17 mouse cellular contexts compared by ENCODE assay signal in genomic region chr19:36242396-36242795, GRCm38 (mm10).
DNase-seq lines count a peak whose midpoint lies in the region; ATAC-seq and TF ChIP-seq lines count a peak whose summit lies in the region.
"Had no signal": no experiment of that assay in that cellular context is flagged by ENCODE, and none has a peak within 500 bp of the region (broad histone marks: within the 10 kb centered on the region; RNA-seq: fewer than 3 reads in every experiment).

No protein-coding gene starts in this region.

- TF ChIP-seq POLR2A in MEL (IDR thresholded peaks at IDR 0.05; ENCODE audit: control insufficient read depth in 1 of 2, insufficient read depth in 1 of 2, low read depth in 1 of 2, low read length in 2 of 2, poor library complexity in 1 of 2): no peak

- no peaks in the 10 kb centered on the region for H3K27me3 ChIP-seq in MEL (ENCODE audit: control insufficient read depth in 1 of 2, insufficient read depth in 2 of 2, low read length in 2 of 2)
- no peaks in the 10 kb centered on the region for H3K27me3 ChIP-seq in hindbrain, embryonic 11.5 days (ENCODE audit: control insufficient read depth, insufficient read depth, low read length)
- no peaks in the 10 kb centered on the region for H3K27me3 ChIP-seq in hindbrain, embryonic 14.5 days (ENCODE audit: control insufficient read depth, insufficient read depth, low read length)
- H3K27me3 ChIP-seq: forebrain, embryonic 12.5 days; limb, embryonic 13.5 days; neural tube, embryonic 13.5 days had no signal

- TF ChIP-seq EP300 in MEL (IDR thresholded peaks at IDR 0.05; ENCODE audit: low read depth in 1 of 2, low read length in 2 of 2): no peak

- no peaks in the 10 kb centered on the region for H3K9me3 ChIP-seq in MEL (replicated peaks; ENCODE audit: insufficient read depth, low read length)
- H3K9me3 ChIP-seq in hindbrain, embryonic 11.5 days (ENCODE audit: control insufficient read depth, low read length): no peaks in the 10 kb centered on the region
- H3K9me3 ChIP-seq in hindbrain, embryonic 14.5 days (ENCODE audit: control insufficient read depth, low read length): no peaks in the 10 kb centered on the region
- H3K9me3 ChIP-seq: forebrain, embryonic 12.5 days; G1E; limb, embryonic 13.5 days; neural tube, embryonic 13.5 days had no signal

- H3K4me1 ChIP-seq in MEL (ENCODE audit: control insufficient read depth in 1 of 2, insufficient read depth in 2 of 2, low read length in 2 of 2): no peaks in the 10 kb centered on the region
- no peaks in the 10 kb centered on the region for H3K4me1 ChIP-seq in hindbrain, embryonic 11.5 days (replicated peaks; ENCODE audit: control insufficient read depth, insufficient read depth, low read length)
- H3K4me1 ChIP-seq in hindbrain, embryonic 14.5 days (replicated peaks; ENCODE audit: control insufficient read depth, insufficient read depth, low read length): no peaks in the 10 kb centered on the region
- H3K4me1 ChIP-seq: forebrain, embryonic 12.5 days; limb, embryonic 13.5 days; neural tube, embryonic 13.5 days had no signal

- H3K4me3 ChIP-seq in MEL (ENCODE audit: control insufficient read depth in 1 of 2, insufficient read depth in 1 of 2, low read depth in 2 of 2, low read length in 2 of 2): no peak overlapping the region
- no peak overlapping the region for H3K4me3 ChIP-seq in hindbrain, embryonic 11.5 days (ENCODE audit: low read depth, low read length)
- no peak overlapping the region for H3K4me3 ChIP-seq in hindbrain, embryonic 14.5 days (replicated peaks; ENCODE audit: low read length)
- H3K4me3 ChIP-seq: forebrain, embryonic 12.5 days; limb, embryonic 13.5 days; neural tube, embryonic 13.5 days had no signal

- no peak for TF ChIP-seq RAD21 in MEL (IDR thresholded peaks at IDR 0.05; ENCODE audit: low read depth, low read length)

- H3K36me3 ChIP-seq in MEL (ENCODE audit: control insufficient read depth in 1 of 2, insufficient read depth in 2 of 2, low read length in 2 of 2): no peaks in the 10 kb centered on the region
- H3K36me3 ChIP-seq in hindbrain, embryonic 11.5 days (ENCODE audit: control insufficient read depth, insufficient read depth, low read length): no peaks in the 10 kb centered on the region
- H3K36me3 ChIP-seq in hindbrain, embryonic 14.5 days (replicated peaks; ENCODE audit: control insufficient read depth, insufficient read depth): no peaks in the 10 kb centered on the region
- H3K36me3 ChIP-seq: forebrain, embryonic 12.5 days; G1E; limb, embryonic 13.5 days; neural tube, embryonic 13.5 days had no signal

- no peak overlapping the region for H3K4me2 ChIP-seq in hindbrain, embryonic 11.5 days (replicated peaks; ENCODE audit: low read depth, low read length)
- no peak overlapping the region for H3K4me2 ChIP-seq in hindbrain, embryonic 14.5 days (replicated peaks)
- H3K4me2 ChIP-seq: forebrain, embryonic 12.5 days; limb, embryonic 13.5 days; neural tube, embryonic 13.5 days had no signal

- DNase-seq in CD4-positive helper T cell, adult 2 months (ENCODE audit: low read depth, low spot score): peak; percentile 83
- DNase-seq in MEL (ENCODE audit: low read depth, low spot score): peak; percentile 20
- DNase-seq in thymus, postnatal 0 days (ENCODE audit: low spot score): peak; percentile 87
- DNase-seq in hindbrain, embryonic 11.5 days (ENCODE audit: low spot score): no peak
- no peak for DNase-seq in cerebellum, adult 18-20 months
- DNase-seq in hindbrain, embryonic 14.5 days (ENCODE audit: low spot score): no peak
- DNase-seq: cerebellum, adult 9-11 months; gastrocnemius, postnatal 14 days; heart, postnatal 14 days; kidney, postnatal 14 days had no signal

- peak; percentile 73 for ATAC-seq in megakaryocyte, adult 5-6 weeks (ENCODE audit: poor library complexity, severe bottlenecking)
- no peak for ATAC-seq in hindbrain, embryonic 11.5 days (ENCODE audit: low FRiP score)
- ATAC-seq in hindbrain, embryonic 14.5 days (ENCODE audit: low FRiP score): no peak
- ATAC-seq: hindbrain, embryonic 16.5 days had no signal

- H3K27ac ChIP-seq in MEL (ENCODE audit: control insufficient read depth, low read depth, low read length): no peak overlapping the region
- H3K27ac ChIP-seq in hindbrain, embryonic 11.5 days (ENCODE audit: low read depth, low read length): no peak overlapping the region
- H3K27ac ChIP-seq in hindbrain, embryonic 14.5 days: no peak overlapping the region
- H3K27ac ChIP-seq: forebrain, embryonic 12.5 days; limb, embryonic 13.5 days; liver, embryonic 14.5 days; neural tube, embryonic 13.5 days had no signal

- no peak overlapping the region for H3K9ac ChIP-seq in MEL (ENCODE audit: control insufficient read depth, low read depth, low read length, poor library complexity, severe bottlenecking)
- H3K9ac ChIP-seq in hindbrain, embryonic 11.5 days (ENCODE audit: low read depth, low read length): no peak overlapping the region
- H3K9ac ChIP-seq in hindbrain, embryonic 14.5 days: no peak overlapping the region
- H3K9ac ChIP-seq: forebrain, embryonic 12.5 days; limb, embryonic 13.5 days; liver, embryonic 14.5 days; neural tube, embryonic 13.5 days had no signal

- H3K79me2 ChIP-seq in MEL (ENCODE audit: control insufficient read depth, insufficient read depth, low read length, poor library complexity): no peaks in the 10 kb centered on the region

- 88% methylated on average over 3 of the region's 3 CpGs for WGBS in hindbrain, embryonic 11.5 days
- 88% methylated on average over 3 of the region's 3 CpGs for WGBS in hindbrain, embryonic 14.5 days

- TF ChIP-seq CTCF in MEL (IDR thresholded peaks at IDR 0.05 in 2 of 3, conservative IDR thresholded peaks at IDR 0.05 in 1 of 3; ENCODE audit: control insufficient read depth in 1 of 3, insufficient read depth in 1 of 3, low read depth in 2 of 3, low read length in 3 of 3, poor library complexity in 1 of 3, severe bottlenecking in 1 of 3): no peak

TF ChIP-seq in MEL, 35 proteins besides CTCF, POLR2A, EP300 and RAD21:
- TF ChIP-seq TCF12 (IDR thresholded peaks at IDR 0.05; ENCODE audit: low read depth, low read length) (no peak), NRF1 (IDR thresholded peaks at IDR 0.05; ENCODE audit: insufficient read depth, low read depth, low read length, poor library complexity, severe bottlenecking) (no peak), SMC3 (IDR thresholded peaks at IDR 0.05; ENCODE audit: low read depth, low read length) (no peak), MAX (IDR thresholded peaks at IDR 0.05; ENCODE audit: low read length) (no peak), TBP (IDR thresholded peaks at IDR 0.05; ENCODE audit: low read depth, low read length) (no peak), MAFK (IDR thresholded peaks at IDR 0.05; ENCODE audit: borderline replicate concordance, low read depth, low read length) (no peak), ZC3H11A (IDR thresholded peaks at IDR 0.05; ENCODE audit: low read depth, low read length) (no peak), ZKSCAN1 (IDR thresholded peaks at IDR 0.05; ENCODE audit: low read depth, low read length) (no peak), USF1 (IDR thresholded peaks at IDR 0.05; ENCODE audit: low read depth, low read length) (no peak), NELFE (IDR thresholded peaks at IDR 0.05; ENCODE audit: low read depth, low read length) (no peak), USF2 (IDR thresholded peaks at IDR 0.05; ENCODE audit: borderline replicate concordance in 1 of 2, insufficient read depth in 1 of 2, low read depth in 1 of 2, low read length in 2 of 2) (no peak)

Comparison
In these comparisons a context has a peak if more than half of its experiments do, and no peak if none do; other contexts are left out.
1. DNase-seq: peak in CD4-positive helper T cell, adult 2 months (single experiment), MEL (single experiment) and thymus, postnatal 0 days (single experiment); none in hindbrain, embryonic 11.5 days (single experiment), cerebellum, adult 18-20 months (0 of 2) and hindbrain, embryonic 14.5 days (single experiment).